Mouse (Mus musculus) embryonic fibroblast, embryonic 13.5 days (primary cell): ENCODE data around the gene Mrto4. TPM values are rescaled to one million over a fixed set of nuclear protein-coding genes. Genes with fewer than 3 reads are reported as not detected.

Source experiments
- H3K27ac ChIP-seq: 2 replicates; pipeline ENCODE4 v1.5.1; 2012; ENCODE audit warnings: low read length, control low read depth, inconsistent platforms; ENCODE audit not compliant: insufficient read depth
- H3K4me1 ChIP-seq: 2 replicates; pipeline ENCODE4 v1.6.1; 2011; ENCODE audit warnings: low read length; ENCODE audit not compliant: control insufficient read depth, insufficient read depth
- H3K4me3 ChIP-seq: 2 replicates; pipeline ENCODE4 v1.5.1; 2011; ENCODE audit warnings: mild to moderate bottlenecking, control low read depth, low read length; ENCODE audit not compliant: insufficient read depth
- CTCF ChIP-seq: IDR thresholded peaks from 2 replicates; pipeline ENCODE4 v1.5.1; 2011; ENCODE audit warnings: mild to moderate bottlenecking, control low read depth, low read length, moderate library complexity, borderline replicate concordance; ENCODE audit not compliant: insufficient read depth
- POLR2A ChIP-seq: IDR thresholded peaks from 2 replicates; pipeline ENCODE4 v1.6.1; 2011; ENCODE audit warnings: low read depth, mild to moderate bottlenecking, control low read depth, low read length, moderate library complexity
- polyA plus RNA-seq: library from polyadenylated mRNA; stranded (reverse); fragments of >200 nt; gene quantifications from 2 replicates; pipeline ENCODE4 v1.2.4, GENCODE M21; 2011; ENCODE audit warnings: low read depth; ENCODE audit not compliant: missing spikeins, insufficient read length

Gene Mrto4
- polyA plus RNA-seq, 1 experiment: 50.6 TPM

GRCm38 (mm10) chr4:139343718-139344117 lies 8.7 kb downstream of the Mrto4 start:
- TF ChIP-seq CTCF (no peak), POLR2A (no peak)
- Histone ChIP-seq H3K4me3 (no peak overlapping the region), H3K27ac (no peak overlapping the region), H3K4me1 (no peaks in the 10 kb centered on the region)

DNA sequence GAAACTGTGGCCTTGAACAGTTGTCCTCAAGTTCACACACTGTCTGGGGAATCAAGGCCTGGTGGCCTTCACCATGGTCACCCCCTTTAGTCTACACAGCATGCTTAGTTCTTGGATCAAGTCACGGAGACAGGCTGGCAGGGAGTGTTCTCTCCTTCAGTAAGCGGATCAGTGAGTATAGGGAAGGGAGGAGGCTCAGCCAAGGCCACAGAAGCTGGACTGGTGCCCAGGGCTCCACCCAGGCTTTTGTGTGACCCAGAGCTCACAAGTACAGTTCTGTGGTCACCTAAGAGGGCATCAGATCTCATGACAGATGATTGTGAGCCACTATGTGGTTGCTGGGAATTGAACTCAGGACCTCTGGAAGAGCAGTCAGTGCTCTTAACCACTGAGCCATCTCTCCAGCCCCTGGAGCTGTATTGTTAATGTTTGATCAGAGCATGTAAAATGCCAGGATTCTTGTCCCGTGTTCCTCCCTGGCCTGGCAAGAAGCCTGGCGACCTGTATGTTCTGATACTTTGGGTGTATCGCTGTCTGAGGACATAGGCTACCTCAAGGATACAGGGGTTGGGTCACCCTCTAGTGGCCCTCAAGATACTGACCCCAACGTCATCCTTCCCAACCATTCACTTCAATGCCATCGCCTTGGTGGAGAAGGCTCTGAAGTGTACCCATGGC lies 10.7 kb downstream of the Mrto4 start:
- Histone ChIP-seq H3K4me3 (no peak overlapping the region), H3K27ac (no peak overlapping the region)
- TF ChIP-seq CTCF: no peak
- TF ChIP-seq POLR2A: no peak

DNA sequence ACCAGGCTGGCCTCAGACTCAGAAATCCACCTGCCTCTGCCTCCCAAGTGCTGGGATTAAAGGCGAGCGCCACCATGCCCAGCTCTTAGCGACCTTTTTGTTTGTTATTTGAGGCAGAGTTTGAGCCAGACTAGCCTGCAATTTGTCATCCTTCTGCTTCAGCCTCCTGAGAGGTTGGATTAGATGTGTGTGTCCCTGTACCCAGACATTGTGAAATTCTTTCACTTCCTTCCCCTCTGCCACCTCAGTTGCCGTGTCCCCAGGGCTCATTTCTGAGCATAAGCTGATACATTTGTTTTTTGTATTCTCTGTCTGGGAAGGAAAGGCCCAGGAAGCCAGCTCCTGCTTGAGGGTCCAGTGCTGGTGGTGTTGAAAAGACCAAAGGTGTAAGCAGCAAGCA lies 11.5 kb downstream of the Mrto4 start:
- Histone ChIP-seq H3K27ac (no peak overlapping the region), H3K4me1 (no peaks in the 10 kb centered on the region), H3K4me3 (no peak overlapping the region)
- TF ChIP-seq CTCF (no peak), POLR2A (no peak)

More for the DNA sequence above, 10.7 kb downstream of the Mrto4 start:
- no peaks in the 10 kb centered on the region for H3K4me1 ChIP-seq

DNA sequence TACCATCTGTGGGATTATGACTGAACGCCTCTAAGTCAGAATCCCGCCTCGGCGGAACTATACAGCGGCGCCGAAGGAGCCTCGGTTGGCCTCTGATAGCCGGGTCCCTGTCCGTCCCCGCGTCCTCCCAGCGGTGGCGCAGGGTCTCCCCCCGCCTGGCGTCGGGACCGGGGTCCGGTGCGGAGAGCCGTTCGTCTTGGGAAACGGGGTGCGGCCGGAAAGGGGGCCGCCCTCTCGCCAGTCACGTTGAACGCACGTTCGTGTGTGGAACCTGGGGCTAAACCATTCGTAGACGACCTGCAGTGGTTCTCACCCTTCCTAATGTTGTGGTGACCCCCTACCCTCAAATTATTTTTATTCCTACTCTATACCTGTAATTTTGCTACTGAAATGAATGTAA lies 14.2 kb downstream of the Mrto4 start:
- H3K4me1 ChIP-seq: no peaks in the 10 kb centered on the region
- no peak overlapping the region for H3K4me3 ChIP-seq
- TF ChIP-seq POLR2A: no peak
- no peak for TF ChIP-seq CTCF
- no peak overlapping the region for H3K27ac ChIP-seq

GRCm38 (mm10) chr4:139336822-139337483 lies 15.4 kb downstream of the Mrto4 start:
- H3K4me3 ChIP-seq: no peak overlapping the region
- no peak for TF ChIP-seq POLR2A
- TF ChIP-seq CTCF: peak; percentile 77; the same call in 1 of the 2 replicates
- H3K4me1 ChIP-seq: no peaks in the 10 kb centered on the region
- H3K27ac ChIP-seq: no peak overlapping the region

DNA sequence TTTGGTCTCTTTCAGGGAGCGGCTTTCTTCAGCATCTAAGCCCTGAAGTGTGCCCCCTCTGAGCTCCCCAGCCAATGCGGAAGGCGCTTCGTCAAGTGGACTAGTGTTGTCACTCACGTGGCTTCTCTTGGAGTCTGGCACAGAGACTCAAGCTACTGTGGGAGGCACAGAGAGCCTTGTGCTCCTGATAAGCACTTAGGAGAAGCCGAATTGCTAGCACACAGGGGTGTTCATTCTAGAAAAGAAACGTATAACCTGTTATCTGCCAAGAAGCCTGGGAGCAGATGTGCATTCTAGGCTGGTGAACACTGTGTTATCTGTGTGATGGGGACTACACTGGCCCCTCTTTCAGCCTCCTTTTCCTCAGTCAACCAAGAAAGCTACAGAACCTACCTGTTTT lies 16.9 kb downstream of the Mrto4 start:
- H3K4me3 ChIP-seq: no peak overlapping the region
- H3K27ac ChIP-seq: no peak overlapping the region
- TF ChIP-seq POLR2A: no peak
- no peak for TF ChIP-seq CTCF
- H3K4me1 ChIP-seq: no peaks in the 10 kb centered on the region

DNA sequence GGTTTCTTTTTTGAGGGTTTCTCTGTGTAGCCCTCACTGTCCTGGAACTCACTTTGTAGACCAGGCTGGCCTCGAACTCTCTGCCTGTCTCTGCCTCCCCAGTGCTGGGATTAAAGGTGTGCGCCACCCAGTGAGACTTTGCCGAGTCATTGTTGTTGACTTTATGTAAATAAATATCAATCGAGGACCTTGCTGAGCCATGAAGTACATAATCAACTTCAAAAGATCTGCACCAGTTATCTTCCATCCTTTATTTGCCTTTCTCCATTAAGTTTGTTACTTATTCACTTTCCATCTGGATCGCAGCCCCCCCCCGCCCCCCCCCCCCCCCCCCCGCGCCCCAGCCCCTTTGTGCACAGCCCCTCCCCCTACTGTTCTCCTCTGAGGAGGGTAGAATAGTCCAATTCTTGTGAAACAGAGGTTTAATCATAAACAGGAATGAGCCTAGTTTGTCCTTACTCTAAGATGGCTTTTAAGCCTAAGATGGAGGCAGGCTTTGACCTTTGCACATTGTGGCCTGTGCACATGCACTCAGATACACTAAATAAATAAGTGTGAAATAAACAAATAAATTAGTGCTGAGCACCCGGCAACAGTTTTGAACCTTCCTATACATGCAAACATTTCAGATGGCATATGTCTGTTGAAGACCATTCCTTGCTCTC lies 17.6 kb downstream of the Mrto4 start:
- H3K27ac ChIP-seq: no peak overlapping the region
- TF ChIP-seq CTCF (no peak), POLR2A (no peak)
- no peaks in the 10 kb centered on the region for H3K4me1 ChIP-seq
- H3K4me3 ChIP-seq: no peak overlapping the region

DNA sequence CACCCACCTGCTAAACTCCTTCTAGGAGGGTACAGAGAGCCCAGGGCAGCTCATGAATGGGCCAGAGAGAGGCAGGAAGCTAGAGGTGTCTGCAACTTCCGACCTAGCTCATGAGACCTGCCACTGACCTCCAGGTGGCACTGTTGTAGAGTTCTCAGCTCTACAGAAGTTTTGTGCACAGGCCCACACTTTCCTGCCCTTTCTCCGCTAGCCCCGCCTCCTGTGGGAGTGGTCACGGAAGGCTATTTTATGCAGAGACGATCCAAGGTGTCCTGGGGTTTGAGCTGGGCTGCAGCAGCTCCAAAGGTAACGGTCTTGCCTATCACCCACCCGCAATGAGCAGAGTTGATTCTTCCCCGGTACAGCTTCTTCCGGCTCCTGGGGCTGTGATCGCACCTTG lies 21.8 kb downstream of the Mrto4 start:
- no peaks in the 10 kb centered on the region for H3K4me1 ChIP-seq

GRCm38 (mm10) chr4:139319740-139320139 lies 32.6 kb downstream of the Mrto4 start:
- no peak overlapping the region for H3K4me3 ChIP-seq
- no peak for TF ChIP-seq POLR2A
- TF ChIP-seq CTCF: no peak
- H3K27ac ChIP-seq: no peak overlapping the region
- H3K4me1 ChIP-seq: no peaks in the 10 kb centered on the region

More for the DNA sequence above, 21.8 kb downstream of the Mrto4 start:
- TF ChIP-seq POLR2A (no peak), CTCF (peak; percentile 58; the same call in 1 of the 2 replicates)
- Histone ChIP-seq H3K27ac (no peak overlapping the region), H3K4me3 (no peak overlapping the region)

DNA sequence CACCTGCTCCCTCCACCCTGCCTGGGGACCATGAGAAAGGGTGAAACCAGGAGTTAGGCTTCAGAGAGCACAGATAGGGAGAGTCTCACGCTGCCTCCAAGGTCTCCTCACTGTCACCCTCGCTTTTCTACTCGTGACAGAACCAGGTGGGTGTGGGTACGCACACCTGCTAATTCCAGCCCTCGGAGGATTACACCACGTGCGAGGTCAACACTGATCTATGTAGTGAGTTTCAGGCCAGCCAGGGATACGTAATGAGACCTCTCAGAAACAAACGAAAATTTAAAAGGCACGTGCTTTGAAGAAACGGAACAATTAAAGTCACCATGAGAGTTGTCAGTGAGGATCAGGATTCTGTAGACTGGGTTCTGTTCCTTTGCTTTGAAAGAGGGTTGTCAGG lies 33.9 kb downstream of the Mrto4 start:
- Histone ChIP-seq H3K4me1 (no peaks in the 10 kb centered on the region), H3K4me3 (no peak overlapping the region), H3K27ac (no peak overlapping the region)
- TF ChIP-seq POLR2A: no peak
- TF ChIP-seq CTCF: no peak
